Mouse (Mus musculus) thymus, postnatal 10 days (tissue): ENCODE data around the gene Plcb1.

Experiments used
- DNase-seq, 2 experiments: peaks; one replicate each; pipeline ENCODE4 v3.0.0; 2021; ENCODE audit warnings: low spot score in 2 of 2

The Plcb1 gene

GRCm38 (mm10) chr2:135067419-135067818 lies 281.6 kb downstream of the Plcb1 start:
- DNase-seq, result no peak

GRCm38 (mm10) chr2:135071349-135071748 lies 285.5 kb downstream of the Plcb1 start:
- no peak for DNase-seq

- no peak for DNase-seq
These were observed 286.6 kb downstream of the Plcb1 start for GRCm38 (mm10) chr2:135072503-135072902.

- DNase-seq, result no peak
These were observed 287.1 kb downstream of the Plcb1 start for GRCm38 (mm10) chr2:135073014-135073413.

GRCm38 (mm10) chr2:135075375-135075774 lies 289.5 kb downstream of the Plcb1 start:
- DNase-seq, result no peak

- no peak for DNase-seq
These were observed 306.8 kb downstream of the Plcb1 start for GRCm38 (mm10) chr2:135092588-135093162.

- no peak for DNase-seq
These were observed 315.4 kb downstream of the Plcb1 start for GRCm38 (mm10) chr2:135101292-135101691.

- no peak for DNase-seq
These were observed 316.1 kb downstream of the Plcb1 start for GRCm38 (mm10) chr2:135101943-135102342.

- no peak for DNase-seq
These were observed 320.8 kb downstream of the Plcb1 start for GRCm38 (mm10) chr2:135106649-135107048.

GRCm38 (mm10) chr2:135108607-135109006 lies 322.7 kb downstream of the Plcb1 start:
- no peak for DNase-seq

- no peak for DNase-seq
These were observed 328.7 kb downstream of the Plcb1 start for GRCm38 (mm10) chr2:135114501-135115128.

- no peak for DNase-seq
These were observed 337.2 kb downstream of the Plcb1 start for GRCm38 (mm10) chr2:135123057-135123456.

GRCm38 (mm10) chr2:135123695-135124343 lies 338.0 kb downstream of the Plcb1 start:
- DNase-seq, result no peak

GRCm38 (mm10) chr2:135140576-135140975 lies 354.7 kb downstream of the Plcb1 start:
- no peak for DNase-seq

GRCm38 (mm10) chr2:135152289-135152688 lies 366.4 kb downstream of the Plcb1 start:
- no peak for DNase-seq

GRCm38 (mm10) chr2:135153248-135153647 lies 367.4 kb downstream of the Plcb1 start:
- no peak for DNase-seq

- no peak for DNase-seq
These were observed 370.2 kb downstream of the Plcb1 start for GRCm38 (mm10) chr2:135156055-135156454.

GRCm38 (mm10) chr2:135157961-135158360 lies 372.1 kb downstream of the Plcb1 start:
- DNase-seq, result no peak

- DNase-seq, result no peak
These were observed 375.8 kb downstream of the Plcb1 start for GRCm38 (mm10) chr2:135161673-135162072.

- no peak for DNase-seq
These were observed 379.6 kb downstream of the Plcb1 start for GRCm38 (mm10) chr2:135165512-135165911.

GRCm38 (mm10) chr2:135175544-135175943 lies 389.7 kb downstream of the Plcb1 start:
- no peak for DNase-seq

- DNase-seq, result no peak
These were observed 401.8 kb downstream of the Plcb1 start for GRCm38 (mm10) chr2:135187659-135188058.

- no peak for DNase-seq
These were observed 415.0 kb downstream of the Plcb1 start for GRCm38 (mm10) chr2:135200830-135201229.
